Mouse (Mus musculus): ENCODE results near the gene Egfl7.

DNA sequence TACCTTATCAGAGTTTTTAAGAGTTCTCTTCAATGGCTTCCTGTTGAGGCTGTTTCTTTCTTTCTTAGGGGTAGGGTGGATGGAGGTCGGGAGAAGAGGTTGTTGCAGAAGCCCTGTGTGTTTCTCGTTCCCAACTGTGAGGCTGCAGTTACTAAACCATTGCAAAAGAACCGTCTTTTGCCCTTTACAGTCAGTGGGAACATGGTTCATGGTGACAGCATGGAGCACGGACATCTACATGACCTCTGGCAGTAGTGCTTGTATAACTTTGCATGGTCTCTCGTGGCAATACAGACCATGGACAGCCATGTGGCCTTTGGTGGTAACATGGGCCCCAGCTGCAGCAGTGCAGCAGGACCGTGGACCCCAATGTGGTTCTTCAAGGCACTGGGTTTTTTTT is 37.5 kb downstream of the Egfl7 start:
- no peak for TF ChIP-seq EP300 (IDR thresholded peaks at IDR 0.05; ENCODE audit: insufficient read depth, low read depth, low read length)
- TF ChIP-seq CTCF (IDR thresholded peaks at IDR 0.05; ENCODE audit: low read depth, low read length), result no peak
- TF ChIP-seq POLR2A (IDR thresholded peaks at IDR 0.05; ENCODE audit: insufficient read depth, low read length), result no peak

All from ES-Bruce4 (cell line).